Mouse (Mus musculus) lung, adult 2 months (tissue): Measurements from ENCODE around the gene Soga1.

Experiments
- CTCF ChIP-seq: fragments of 200-500 bp; IDR thresholded peaks from 2 replicates; pipeline ENCODE4 v1.5.1; 2011; ENCODE audit warnings: mild to moderate bottlenecking, low read length, control low read depth; ENCODE audit not compliant: insufficient read depth
- POLR2A ChIP-seq: fragments of 200-500 bp; IDR thresholded peaks from 2 replicates; pipeline ENCODE4 v1.6.1; 2011; ENCODE audit warnings: low read depth, mild to moderate bottlenecking, control low read depth, low read length, borderline replicate concordance; ENCODE audit errors: extremely low read depth

DNA sequence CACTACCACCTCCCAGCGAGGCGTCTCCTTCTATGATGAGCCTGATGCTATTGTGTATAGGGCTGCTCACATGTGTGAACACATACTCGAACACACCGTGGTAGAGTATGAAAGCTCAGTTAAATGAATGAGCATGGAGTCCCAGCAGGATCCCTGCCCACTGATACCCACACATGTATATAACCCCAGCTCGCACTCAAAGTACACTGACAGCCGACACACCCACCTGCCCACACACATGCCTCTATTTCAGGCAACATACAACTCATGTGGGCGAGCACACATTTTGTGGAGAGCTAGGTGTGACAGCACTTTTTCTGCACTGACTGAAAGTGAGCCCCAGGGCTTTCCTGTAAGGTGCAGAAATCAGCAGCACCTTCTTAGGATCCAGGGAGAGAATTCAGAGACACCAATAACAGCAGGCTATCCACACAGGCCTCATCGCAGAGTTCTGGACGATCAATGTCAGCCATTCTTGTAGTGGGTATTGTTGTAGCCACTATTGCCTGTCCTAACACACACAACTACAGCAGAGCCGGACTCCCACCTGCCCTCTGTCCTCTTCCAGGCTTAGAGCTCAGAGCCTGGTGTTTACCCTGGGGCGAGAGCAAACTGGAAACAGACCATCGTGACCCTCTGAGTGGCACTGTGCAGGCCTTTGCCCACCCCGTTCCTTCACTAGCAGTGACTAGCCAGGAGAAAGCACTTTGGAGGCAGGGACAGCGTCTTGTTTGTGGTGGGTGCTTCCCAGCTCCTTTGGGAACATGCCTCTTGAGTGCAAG lies 8.7 kb upstream of the Soga1 start:
- TF ChIP-seq CTCF (no peak), POLR2A (no peak)
